Mouse (Mus musculus) CD4-positive naive resting alpha-beta T cell, adult 76 days (primary cell): ENCODE results near the gene Eipr1. TPM values are rescaled to one million over a fixed set of nuclear protein-coding genes. Genes with fewer than 3 reads are reported as not detected.

ENCODE experiments used
- total RNA-seq: library from RNA; stranded (reverse); gene quantifications from one replicate; pipeline ENCODE4 v1.2.4, GENCODE M21; 2023

The Eipr1 gene
- 46.1 TPM for total RNA-seq

DNA sequence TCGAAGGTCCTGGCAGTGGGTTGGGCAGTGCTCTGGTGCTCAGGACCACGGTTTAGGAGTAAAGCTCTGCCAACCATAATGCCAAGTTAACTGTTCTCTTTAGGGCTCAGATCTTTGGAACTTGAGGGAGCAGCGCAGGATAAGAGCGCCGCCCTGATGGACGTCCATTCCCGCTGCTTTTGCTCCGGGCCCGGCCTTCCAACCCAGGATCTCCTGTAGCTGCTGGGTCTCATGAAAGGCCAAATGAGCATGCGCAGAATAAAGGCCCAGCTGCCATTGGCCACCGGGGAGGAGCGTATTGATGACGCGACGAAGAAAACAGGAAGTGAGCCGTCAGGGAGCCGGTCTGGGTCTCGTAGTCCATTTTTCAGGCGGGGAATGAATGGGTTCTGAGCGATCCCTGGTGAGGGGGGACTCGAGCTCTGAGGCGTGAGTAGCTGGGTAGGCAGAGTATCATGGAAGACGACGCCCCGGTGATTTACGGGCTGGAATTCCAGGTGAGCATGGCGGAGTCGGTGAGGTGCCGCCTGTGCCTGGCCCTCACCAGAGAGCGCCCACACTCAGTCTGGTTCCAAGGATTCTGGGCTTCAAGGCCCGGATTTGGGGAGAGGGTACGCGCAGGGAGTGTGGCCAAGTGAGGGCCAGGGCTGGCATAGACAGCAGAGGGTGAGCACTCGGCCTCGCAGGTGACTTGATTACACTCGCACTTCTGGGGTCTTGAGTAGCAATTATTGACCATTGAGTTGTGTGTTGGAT, at the start of gene Eipr1:
TSS of gene Eipr1 (plus strand) at position 296 of the 756 bp plus-strand sequence.

DNA sequence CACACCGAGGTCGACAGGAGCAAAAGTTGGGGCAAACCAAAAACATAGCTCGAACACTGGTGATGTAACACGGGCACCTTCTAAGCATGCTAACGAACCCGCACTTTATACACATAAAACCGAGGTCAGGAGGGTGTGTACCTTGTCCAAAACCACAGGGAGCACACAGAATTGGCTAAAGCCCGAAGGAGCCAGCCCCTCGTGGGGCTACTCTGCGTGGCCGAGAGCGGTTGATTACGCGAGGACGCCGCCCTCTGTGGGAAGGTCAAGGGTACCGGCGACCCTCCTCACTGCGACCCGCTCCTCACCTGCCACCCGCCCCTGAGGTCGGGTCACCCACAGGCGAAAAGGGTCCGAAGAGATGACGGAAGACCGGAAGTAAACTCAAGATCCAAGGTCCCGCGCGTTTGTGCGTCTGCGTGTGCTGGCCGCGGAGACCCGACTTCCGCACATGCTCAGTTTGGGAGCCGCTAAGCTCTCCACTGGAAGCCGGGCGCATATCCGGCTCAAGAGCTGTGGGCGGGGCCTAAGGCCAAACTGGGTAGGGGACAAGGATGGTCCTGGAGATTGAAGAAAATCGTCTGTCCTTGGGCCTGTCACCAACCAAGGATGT, 1.5 kb upstream of the Eipr1 start, which contains the start of gene Trappc12:
TSS of gene Trappc12 (minus strand) at position 452 of the 613 bp plus-strand sequence.

Other genes starting within 250 kb of the Eipr1 start
- gene Dcdc2c, start 199.4 kb upstream of the Eipr1 start, total RNA-seq, result 0.67 TPM
- gene Allc, start 169.3 kb upstream of the Eipr1 start, total RNA-seq, result not detected
- not detected for gene Colec11, start 128.4 kb upstream of the Eipr1 start, total RNA-seq
- gene Rps7, start 115.8 kb upstream of the Eipr1 start, total RNA-seq, result 1,308 TPM
- gene Rnaseh1, start 102.2 kb upstream of the Eipr1 start, total RNA-seq, result 22.0 TPM
- 59.5 TPM for gene Adi1, start 76.6 kb upstream of the Eipr1 start, total RNA-seq
- gene Trappc12, start 1.3 kb upstream of the Eipr1 start, total RNA-seq, result 67.2 TPM